Mouse (Mus musculus): Measurements from ENCODE around the gene Man2a2.

DNA sequence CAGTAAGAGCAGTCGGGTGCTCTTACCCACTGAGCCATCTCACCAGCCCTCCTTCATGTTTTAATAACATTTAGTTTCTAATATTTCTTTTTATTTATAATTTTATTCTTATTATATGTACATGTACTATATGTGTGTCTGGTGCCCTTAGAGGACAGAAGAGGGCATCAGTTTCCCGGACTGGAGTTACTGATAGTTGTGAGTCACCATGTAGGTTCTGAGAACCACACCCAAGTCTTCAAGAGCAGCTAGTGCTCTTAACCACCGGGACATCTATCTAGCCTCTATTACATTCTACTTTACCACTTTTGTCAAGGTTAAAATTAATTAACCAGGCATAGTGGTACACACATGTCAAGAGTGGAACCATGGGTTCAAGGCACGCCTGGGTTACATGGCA is 23.4 kb upstream of the Man2a2 start:
- TF ChIP-seq CTCF (IDR thresholded peaks at IDR 0.05) (no peak), EP300 (IDR thresholded peaks at IDR 0.05; ENCODE audit: insufficient read depth, low read depth, low read length) (no peak), POLR2A (IDR thresholded peaks at IDR 0.05; ENCODE audit: insufficient read depth, low read depth, low read length) (no peak)
